Mouse (Mus musculus): ENCODE measurements around the gene Birc6.

- TF ChIP-seq CTCF (IDR thresholded peaks at IDR 0.05; ENCODE audit: control insufficient read depth, insufficient read depth, insufficient read length) (no peak), MAX (IDR thresholded peaks at IDR 0.05) (no peak), FOSL1 (IDR thresholded peaks at IDR 0.05; ENCODE audit: insufficient read depth, low read length, poor library complexity, severe bottlenecking) (no peak), MYOD1 (IDR thresholded peaks at IDR 0.05; ENCODE audit: control insufficient read depth, insufficient read length, low read depth) (no peak), USF1 (IDR thresholded peaks at IDR 0.05; ENCODE audit: low read depth) (no peak)
Measured at GRCm38 (mm10) chr17:74749659-74750058, 221.6 kb downstream of the Birc6 start.
